Mouse (Mus musculus) CH12F3 (cell line): ENCODE measurements around the gene Klk10.

Source experiments
- in situ Hi-C: fragments of 300-500 bp; cut with MboI; formaldehyde crosslinking; loops from 2 replicates; pipeline ENCODE4 v1.14.3; 2020; ENCODE audit warnings: low sequenced_read_pairs

The Klk10 gene

DNA sequence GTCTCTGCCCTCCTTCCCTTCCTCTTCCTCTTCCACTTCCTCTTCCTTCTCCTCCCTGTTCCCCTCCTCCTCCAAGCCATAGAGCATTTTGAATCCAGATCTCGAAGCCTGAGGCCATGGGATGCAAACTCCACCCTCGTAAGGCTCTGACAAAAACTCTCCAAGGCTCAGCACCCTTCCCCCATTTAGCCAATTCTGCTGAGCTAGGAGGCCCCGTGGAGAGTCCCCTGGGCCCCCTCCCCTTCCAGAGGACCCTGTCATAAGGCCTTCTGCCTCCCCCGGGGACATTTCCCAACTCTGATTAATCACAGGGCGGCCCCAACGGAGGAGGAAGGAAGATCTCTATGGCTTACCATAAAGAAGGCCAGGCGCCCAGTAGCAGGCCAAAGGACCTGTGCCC lies 10.8 kb downstream of the Klk10 start, which contains the start of gene Klk9:
Klk9 (plus strand) TSS at position 301 of the 400 bp plus-strand sequence.
- in situ Hi-C loops: no loop called here

DNA sequence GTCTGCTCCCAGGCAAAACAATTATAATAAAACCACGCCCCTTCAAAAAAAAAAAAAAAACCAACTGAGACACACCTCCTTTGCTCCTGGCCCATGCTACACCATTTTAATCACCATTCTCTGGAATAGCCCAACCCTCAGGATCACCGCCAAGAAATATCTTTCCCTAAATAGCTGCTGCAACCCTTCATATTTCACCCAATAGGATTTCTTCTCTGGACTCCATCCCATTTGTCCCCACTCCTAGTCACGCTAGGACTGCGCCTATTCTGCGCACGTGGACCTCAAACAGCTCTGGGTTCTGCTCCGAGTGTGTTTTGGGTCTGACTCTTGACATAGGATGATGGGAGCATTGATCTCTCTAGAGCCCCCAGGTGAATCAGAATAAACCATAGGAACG lies 15.5 kb downstream of the Klk10 start:
- in situ Hi-C loops: no loop called here

DNA sequence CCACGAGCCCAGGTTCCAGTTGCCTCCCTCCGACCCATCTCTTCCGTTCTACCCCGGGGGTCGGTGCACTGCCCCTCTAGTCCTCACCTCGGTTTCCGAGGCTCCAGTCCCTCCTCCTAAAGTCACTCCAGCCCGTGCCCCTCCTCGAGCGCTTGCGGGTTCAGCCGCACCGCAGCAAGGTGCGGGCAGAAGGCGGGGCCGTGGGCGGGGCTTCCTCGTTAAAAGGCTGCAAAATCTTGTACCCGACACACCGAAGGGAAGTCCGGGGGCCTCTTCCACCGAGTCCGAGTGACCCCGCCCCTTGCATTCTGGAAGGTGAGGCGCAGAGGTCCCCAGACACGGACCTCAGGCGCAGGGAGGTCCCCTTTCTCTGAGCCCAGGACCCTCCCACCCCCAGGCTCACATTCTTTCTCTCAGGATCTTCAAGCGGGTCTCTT lies 16.5 kb downstream of the Klk10 start, which contains the start of gene Klk8:
Klk8 (plus strand) TSS at position 245 of the 437 bp plus-strand sequence.
- in situ Hi-C loops: no loop called here

DNA sequence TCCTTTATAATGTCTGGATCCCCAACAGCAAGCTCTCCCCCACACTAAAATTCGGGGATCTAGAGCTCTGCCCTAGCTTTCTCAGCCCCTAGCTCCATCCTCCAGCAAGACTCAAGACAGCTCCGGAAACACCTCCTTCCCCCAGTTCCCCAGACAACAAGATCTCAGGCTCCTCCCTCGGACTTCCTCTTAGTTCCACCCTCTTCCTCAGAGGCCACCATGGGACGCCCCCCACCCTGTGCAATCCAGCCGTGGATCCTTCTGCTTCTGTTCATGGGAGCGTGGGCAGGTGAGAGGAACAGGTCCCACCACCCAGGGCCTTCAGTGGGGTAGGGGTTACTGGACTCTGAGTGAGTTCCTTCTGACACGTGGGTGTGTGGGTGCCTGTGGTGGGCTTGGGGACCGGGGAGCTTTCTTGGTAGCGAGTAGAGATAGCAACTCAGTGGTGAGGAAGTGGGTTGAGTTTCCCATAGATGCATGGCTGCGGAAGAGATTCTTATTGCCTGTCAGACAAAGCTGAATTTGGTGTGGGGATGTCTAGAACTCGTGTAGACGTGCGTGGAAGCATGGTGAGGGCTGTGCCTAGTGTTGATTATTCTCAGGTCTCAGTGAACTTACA lies 17.1 kb downstream of the Klk10 start:
- in situ Hi-C loops: no loop called here

DNA sequence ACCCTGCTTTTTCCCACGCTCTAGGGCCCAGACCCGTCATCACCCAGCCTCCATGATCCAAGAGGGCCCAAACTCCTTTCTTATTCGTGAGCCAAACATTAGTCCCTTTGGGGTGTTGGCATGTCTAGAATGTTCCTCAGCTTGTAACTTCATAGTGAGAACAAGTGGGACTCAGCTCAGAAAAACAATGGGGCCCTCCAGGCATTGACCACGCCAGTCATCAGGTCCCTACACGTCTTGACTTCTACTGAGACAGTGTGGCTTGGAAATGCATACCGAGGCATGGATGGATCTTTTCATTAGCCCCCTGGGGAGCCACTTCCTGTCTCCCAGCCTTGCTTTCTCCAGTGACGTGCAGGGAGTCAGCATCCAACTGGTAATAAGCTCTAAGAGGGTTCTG lies 19.0 kb downstream of the Klk10 start:
- in situ Hi-C loops: no loop called here

DNA sequence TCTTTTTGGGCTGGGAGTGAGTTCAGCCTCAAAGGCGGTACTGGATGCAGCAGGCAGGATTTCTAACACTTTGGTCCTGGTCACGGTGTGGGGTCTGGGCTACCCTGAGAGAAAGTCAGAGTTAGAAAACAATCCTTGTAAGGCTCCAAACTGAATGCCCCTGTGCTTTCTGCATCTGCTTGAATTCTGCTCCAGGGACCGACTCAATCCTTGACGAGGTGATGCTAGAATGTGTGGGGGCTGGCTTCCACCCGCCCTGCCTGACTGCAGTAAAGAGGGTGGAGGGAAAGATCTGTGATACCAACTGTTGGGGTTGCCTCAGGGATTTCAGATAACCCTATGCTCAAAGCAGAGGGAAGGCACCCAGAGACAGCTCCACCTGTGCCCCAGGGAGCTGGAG lies 30.2 kb downstream of the Klk10 start, which contains the start of gene Klk7:
Klk7 (plus strand) TSS at position 301 of the 400 bp plus-strand sequence.
- in situ Hi-C loops: no loop called here

DNA sequence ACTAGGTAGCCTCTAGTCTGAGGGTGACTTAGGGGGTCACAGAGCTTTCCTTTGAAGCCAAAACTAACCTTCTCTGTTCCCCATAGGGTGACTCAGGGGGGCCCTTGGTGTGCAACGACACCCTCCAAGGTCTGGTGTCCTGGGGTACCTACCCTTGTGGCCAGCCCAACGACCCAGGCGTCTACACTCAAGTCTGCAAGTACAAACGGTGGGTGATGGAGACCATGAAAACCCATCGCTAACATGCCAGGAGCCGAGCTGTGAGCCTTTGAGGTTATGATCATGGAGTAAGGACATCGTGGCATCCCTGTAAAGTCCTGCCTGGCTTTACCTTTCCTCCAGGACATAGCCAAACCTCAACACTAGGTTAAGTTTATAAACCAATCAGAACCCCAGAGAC lies 34.4 kb downstream of the Klk10 start:
- in situ Hi-C loops: no loop called here

DNA sequence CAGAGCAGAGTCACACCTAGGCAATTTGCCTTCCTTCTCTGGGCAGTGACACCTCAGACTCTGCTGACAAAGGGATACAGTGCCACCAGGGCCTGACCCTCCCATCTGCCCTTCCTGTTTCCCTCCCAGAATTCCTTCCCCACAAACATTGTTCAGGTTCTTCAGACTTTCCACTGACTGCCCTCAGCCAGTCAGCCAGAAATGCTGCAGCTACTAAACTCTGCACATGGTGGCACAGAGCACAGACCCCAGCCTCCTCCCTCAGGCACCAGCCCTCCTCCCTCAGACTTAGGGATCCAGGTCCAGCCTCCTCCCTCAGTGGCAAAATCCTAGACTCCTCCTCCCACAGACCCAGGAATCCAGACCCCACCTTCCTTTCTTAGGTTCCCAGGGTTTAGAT lies 35.9 kb downstream of the Klk10 start:
- in situ Hi-C loops: no loop called here

DNA sequence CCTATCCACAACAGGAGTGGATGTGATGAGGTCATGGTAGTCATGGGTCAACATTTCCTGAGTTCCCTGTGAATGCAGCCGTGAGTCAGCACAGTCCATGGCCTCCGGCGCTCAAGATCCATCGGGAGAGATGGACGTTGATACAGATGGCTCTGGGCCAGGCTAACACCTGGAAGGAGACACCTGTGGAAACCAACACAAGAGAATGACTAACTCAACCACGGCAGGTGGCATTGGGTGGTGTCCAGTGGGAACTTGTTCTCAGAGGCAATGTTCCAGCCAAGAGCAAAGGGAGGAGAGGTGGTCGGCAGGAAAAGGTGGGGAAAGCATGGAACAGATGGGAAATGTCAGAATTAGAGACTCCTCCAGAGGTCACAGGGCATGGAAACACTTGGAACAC lies 40.7 kb downstream of the Klk10 start:
- in situ Hi-C loops: no loop called here

DNA sequence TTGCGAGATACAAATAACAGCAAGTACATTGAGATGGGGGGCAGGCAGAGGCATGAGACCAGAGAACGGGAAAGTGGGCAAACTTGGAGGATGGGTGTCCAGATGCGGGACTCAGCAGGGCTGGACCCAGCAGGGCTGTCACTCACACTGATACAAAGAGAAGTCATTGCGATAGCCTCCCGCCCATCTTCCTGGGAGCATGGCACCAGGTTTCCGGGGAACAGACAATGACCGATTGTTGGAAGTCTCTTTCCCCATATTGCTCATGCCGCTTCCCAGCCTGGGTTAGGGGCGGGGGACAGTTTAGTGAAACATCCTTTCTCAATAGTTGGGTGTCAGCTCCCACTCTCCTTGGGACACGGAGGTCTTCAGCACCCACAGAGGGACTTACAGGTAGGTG lies 43.4 kb downstream of the Klk10 start, which contains the start of gene Klk6:
Klk6 (plus strand) TSS at position 301 of the 400 bp plus-strand sequence.
- in situ Hi-C loops: no loop called here

DNA sequence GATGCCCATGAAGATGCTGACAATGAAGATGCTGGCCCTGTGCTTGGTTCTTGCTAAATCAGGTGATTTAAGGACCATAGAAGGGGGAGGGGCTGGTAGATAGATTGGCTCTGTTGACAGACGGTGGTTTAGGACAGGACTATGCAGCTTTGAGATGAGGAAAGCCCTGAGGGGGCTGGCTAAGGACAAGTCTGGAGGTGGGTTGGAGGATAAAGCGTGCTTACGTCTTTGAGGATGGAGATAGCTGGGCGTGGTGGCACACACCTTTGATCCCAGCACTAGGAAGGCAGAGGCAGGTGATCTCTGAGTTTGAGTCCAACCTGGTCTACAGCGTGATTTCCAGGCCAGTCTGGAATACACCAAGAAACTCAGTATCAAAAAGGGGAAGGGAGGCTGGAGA lies 45.2 kb downstream of the Klk10 start:
- in situ Hi-C loops: no loop called here

DNA sequence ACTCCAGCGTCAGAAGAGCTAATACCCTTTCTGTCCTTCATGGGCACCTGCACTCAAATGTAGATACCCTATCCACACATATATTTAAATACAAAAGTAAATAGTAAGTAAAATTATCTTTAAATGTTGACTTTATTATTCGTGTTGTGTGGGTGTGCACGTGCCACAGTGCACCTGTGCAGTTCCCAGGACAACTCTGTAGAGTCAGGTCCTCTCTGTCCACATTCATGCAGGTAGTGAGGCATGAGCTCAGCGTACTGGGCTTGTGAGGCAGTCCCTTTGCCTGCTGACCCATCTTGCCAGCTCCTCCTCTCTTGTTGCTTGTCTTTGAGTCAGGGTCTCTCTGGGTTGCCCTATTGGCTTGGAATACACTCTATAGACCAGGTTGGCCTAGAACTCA lies 46.9 kb downstream of the Klk10 start:
- in situ Hi-C loops: no loop called here

DNA sequence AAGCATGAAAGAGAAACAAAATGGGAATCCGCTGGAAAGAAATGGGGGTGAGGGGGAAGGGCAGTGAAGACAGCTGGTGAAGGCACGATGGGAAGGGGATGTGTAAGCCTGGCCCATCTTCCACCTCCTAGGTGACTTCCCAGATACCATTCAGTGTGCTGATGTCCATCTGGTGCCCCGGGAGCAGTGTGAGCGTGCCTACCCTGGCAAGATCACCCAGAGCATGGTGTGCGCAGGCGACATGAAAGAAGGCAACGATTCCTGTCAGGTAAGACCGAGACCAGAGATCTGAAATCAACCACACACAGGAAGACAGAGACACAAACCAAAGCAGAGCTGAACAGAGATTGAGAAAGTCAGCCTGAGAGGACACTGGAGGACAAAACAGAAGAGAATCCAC lies 48.2 kb downstream of the Klk10 start:
- in situ Hi-C loops: no loop called here
